Mouse (Mus musculus) lung, postnatal 0 days (tissue): ENCODE measurements at regions not wholly inside any gene's neighbourhood (a gene's known extent, or its start where the extent isn't known, plus 50 kb on each side); places are given as distances from the start of the nearest gene placed in this dataset.

Experiments used
- ATAC-seq: fragments of 200-750 bp; cut with Nextera tagmentation; 2 replicates; pipeline ENCODE4 v1.8.0; 2017; ENCODE audit warnings: moderate library complexity
- DNase-seq: peaks from one replicate; pipeline ENCODE4 v3.0.0-alpha.2; 2016; ENCODE audit warnings: low spot score
- H3K27ac ChIP-seq: fragments of 300-500 bp; sonication (generic); 2 replicates; pipeline ENCODE4 v1.5.1; 2014; ENCODE audit warnings: antibody characterized with exemption, mild to moderate bottlenecking, low read length, mixed read lengths
- H3K27me3 ChIP-seq: fragments of 300-500 bp; sonication (generic); replicated peaks from 2 replicates; pipeline ENCODE4 v1.6.1; 2014; ENCODE audit warnings: low read length, mixed read lengths; ENCODE audit not compliant: insufficient read depth
- H3K36me3 ChIP-seq: fragments of 300-500 bp; sonication (generic); 2 replicates; pipeline ENCODE4 v1.6.1; 2014; ENCODE audit warnings: low read length, mixed read lengths; ENCODE audit not compliant: insufficient read depth
- H3K4me1 ChIP-seq: fragments of 300-500 bp; sonication (generic); 2 replicates; pipeline ENCODE4 v1.6.1; 2014; ENCODE audit warnings: antibody characterized with exemption, low read depth, low read length, mixed read lengths; ENCODE audit not compliant: insufficient read depth
- H3K4me2 ChIP-seq: fragments of 300-500 bp; sonication (generic); replicated peaks from 2 replicates; pipeline ENCODE4 v1.6.1; 2014; ENCODE audit warnings: low read depth, mild to moderate bottlenecking, low read length, moderate library complexity, mixed read lengths
- H3K4me3 ChIP-seq: fragments of 300-500 bp; sonication (generic); 2 replicates; pipeline ENCODE4 v1.5.1; 2014; ENCODE audit warnings: low read depth, low read length
- H3K9ac ChIP-seq: fragments of 300-500 bp; sonication (generic); replicated peaks from 2 replicates; pipeline ENCODE4 v1.6.1; 2014; ENCODE audit warnings: low read depth, mild to moderate bottlenecking
- H3K9me3 ChIP-seq: fragments of 300-500 bp; sonication (generic); 2 replicates; pipeline ENCODE4 v1.6.1; 2016; ENCODE audit warnings: low read length, mixed read lengths
- CTCF ChIP-seq: IDR thresholded peaks from 2 replicates; pipeline ENCODE4 v1.5.1; 2016; ENCODE audit warnings: antibody characterized with exemption, mild to moderate bottlenecking
- EP300 ChIP-seq: IDR thresholded peaks from 2 replicates; pipeline ENCODE4 v1.6.1; 2016; ENCODE audit warnings: antibody characterized with exemption, mild to moderate bottlenecking, control low read depth
- WGBS: fragments of 180-500 bp; shearing (Covaris S2); extraction: QIAGEN DNeasy Blood & Tissue Kit; methylation state at CpG from one replicate; pipeline ENCODE4 v1.1.7; 2014; 5-methylcytosine and 5-hydroxymethylcytosine counted together

DNA sequence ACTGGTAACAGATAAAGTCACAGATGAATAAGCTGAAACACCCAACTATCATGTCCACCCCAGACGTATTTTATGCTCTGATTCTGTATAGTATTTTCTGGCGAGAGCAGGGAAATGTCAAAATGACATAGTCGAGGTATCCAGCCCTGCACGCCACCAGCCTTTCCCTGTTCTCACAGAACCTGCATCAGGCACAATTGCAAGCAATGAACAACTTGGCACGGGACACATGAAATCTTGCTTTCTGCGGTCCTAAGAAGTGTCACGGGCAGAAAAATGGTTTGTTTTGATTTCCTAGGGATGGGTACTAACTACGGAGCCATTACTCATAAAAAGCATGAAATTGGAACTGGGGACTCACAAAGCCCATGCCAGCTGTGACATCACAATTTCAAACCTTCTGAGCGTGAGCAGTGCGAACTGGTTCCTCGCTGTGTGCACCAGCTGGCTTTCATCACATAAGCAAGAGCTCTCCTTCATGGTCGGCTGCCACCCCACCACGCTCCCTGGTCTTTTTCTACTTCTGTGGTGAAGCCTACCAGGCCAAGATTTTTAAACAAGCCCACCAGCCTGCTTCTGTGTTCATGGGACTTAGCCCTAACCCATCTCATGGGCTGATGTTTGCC is 117.6 kb upstream of the Fat1 start:
- Histone ChIP-seq H3K4me2 (no peak overlapping the region), H3K9me3 (no peaks in the 10 kb centered on the region), H3K4me1 (no peaks in the 10 kb centered on the region), H3K4me3 (no peak overlapping the region), H3K36me3 (no peaks in the 10 kb centered on the region), H3K27me3 (no peaks in the 10 kb centered on the region), H3K9ac (no peak overlapping the region), H3K27ac (no peak overlapping the region)
- no peak for TF ChIP-seq CTCF
- WGBS, result 61% methylated on average over 13 of the region's 13 CpGs
- ATAC-seq (0 out of 2 replicates have a peak, but pooled peaks have one; percentile 21), DNase-seq (peak; percentile 24)

DNA sequence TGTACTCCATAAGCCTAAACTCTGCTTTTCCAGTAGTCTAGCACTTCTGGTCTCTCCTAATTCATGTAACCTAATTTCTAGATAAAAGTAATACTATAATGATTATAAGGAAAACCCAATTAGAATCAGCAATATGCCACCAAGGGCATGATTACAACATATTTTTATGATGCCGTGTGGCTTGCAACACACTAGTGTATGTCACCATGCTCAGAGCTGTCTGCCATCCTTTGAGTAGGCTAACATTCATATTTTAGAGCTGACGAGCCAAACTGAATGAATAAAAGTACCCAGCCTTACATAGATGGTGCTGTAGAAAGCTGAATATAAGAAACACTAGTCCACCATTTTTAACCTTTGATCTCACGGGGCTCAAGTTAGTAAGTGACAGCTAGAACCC is 116.0 kb upstream of the Fat1 start:
- no peak overlapping the region for H3K4me3 ChIP-seq
- DNase-seq, result no peak
- no peak overlapping the region for H3K9ac ChIP-seq
- no peaks in the 10 kb centered on the region for H3K36me3 ChIP-seq
- H3K4me2 ChIP-seq, result no peak overlapping the region
- TF ChIP-seq CTCF, result no peak
- no peak for TF ChIP-seq EP300
- no peaks in the 10 kb centered on the region for H3K9me3 ChIP-seq
- H3K27ac ChIP-seq, result no peak overlapping the region
- H3K4me1 ChIP-seq, result no peaks in the 10 kb centered on the region
- no peaks in the 10 kb centered on the region for H3K27me3 ChIP-seq
- ATAC-seq, result no peak
- 84% methylated on average over 3 of the region's 3 CpGs for WGBS

DNA sequence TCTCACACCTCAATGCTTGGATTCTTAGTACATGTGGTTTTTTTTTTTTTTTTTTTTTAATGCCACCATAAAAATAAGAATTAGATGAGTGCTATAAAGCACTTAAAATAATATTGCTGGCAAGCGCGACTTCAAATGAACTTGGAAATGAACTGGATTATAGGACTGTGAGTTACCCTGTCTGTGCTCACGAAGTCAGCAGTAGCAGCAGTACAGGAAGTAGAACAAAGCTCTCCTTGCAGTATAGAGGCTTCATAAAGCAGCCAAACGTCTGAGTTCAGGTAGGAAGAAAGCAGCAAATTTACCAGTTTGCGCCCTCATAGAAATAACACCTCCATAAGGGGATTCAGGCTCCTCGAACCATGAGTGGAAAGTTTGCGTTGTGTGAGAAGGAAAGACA is 115.6 kb upstream of the Fat1 start:
- 86% methylated on average over 7 of the region's 7 CpGs for WGBS
- H3K9ac ChIP-seq, result no peak overlapping the region
- no peak overlapping the region for H3K27ac ChIP-seq
- DNase-seq (no peak), ATAC-seq (no peak)
- H3K4me3 ChIP-seq, result no peak overlapping the region
- no peaks in the 10 kb centered on the region for H3K27me3 ChIP-seq
- H3K4me1 ChIP-seq, result no peaks in the 10 kb centered on the region
- H3K4me2 ChIP-seq, result no peak overlapping the region
- TF ChIP-seq EP300 (no peak), CTCF (no peak)
- no peaks in the 10 kb centered on the region for H3K9me3 ChIP-seq
- no peaks in the 10 kb centered on the region for H3K36me3 ChIP-seq

DNA sequence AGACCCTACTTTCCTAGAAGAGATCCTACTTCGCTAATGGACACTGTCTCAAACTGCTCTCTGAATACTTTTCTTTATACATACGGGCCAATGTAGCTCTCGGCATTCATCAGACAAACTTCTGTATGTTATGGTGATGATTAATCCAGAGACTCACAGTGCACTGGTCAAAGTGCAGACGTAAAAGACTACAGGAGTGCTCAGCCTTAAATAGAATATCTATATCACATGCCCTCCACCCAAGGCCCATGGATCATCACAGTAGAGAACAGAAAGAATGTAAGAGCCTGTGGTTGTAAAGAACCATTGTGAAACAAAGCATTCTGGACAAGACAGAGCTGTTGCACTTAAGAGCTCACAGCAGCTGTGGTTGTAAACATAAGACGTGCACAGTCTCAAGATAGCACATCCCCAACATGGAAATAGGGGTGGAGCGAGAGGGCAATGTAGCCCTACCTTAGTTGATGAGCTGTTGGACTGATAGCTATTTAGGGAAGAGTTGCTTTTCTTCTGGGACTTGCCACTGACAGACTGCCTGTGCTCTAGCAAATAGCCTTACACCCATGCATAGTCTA is 110.0 kb upstream of the Fat1 start:
- 62% methylated on average over 6 of the region's 6 CpGs for WGBS
- Histone ChIP-seq H3K36me3 (no peaks in the 10 kb centered on the region), H3K27me3 (no peaks in the 10 kb centered on the region), H3K9me3 (no peaks in the 10 kb centered on the region), H3K4me2 (no peak overlapping the region), H3K9ac (no peak overlapping the region), H3K4me1 (no peaks in the 10 kb centered on the region), H3K4me3 (no peak overlapping the region), H3K27ac (no peak overlapping the region)
- TF ChIP-seq CTCF (no peak), EP300 (no peak; the same call in 1 of the 2 replicates)
- peak; percentile 37 for DNase-seq
- peak; percentile 56 for ATAC-seq

DNA sequence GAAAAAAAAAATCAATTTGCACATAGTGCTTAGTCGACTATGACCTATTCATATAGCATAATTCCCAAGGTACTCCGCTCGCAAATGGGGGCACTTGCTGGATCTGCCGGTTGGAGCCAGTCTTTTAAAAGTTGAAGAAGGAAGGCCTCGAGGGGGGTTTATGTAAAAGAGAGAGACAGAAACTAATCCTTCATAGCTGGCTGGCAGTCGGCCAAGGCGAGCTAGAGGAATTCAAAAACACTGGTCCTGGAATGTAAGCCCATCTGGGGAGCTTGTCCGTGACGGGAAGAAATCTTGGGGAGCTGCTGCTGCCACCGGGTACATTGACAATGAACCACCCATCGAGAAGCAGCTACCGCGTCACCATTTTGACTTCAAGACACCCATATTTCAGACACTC is 108.3 kb upstream of the Fat1 start:
- H3K4me3 ChIP-seq, result no peak overlapping the region
- DNase-seq (peak; percentile 70), ATAC-seq (peak; percentile 47)
- 20% methylated on average over 13 of the region's 13 CpGs for WGBS
- no peaks in the 10 kb centered on the region for H3K36me3 ChIP-seq
- no peak for TF ChIP-seq CTCF
- TF ChIP-seq EP300, result no peak
- no peaks in the 10 kb centered on the region for H3K9me3 ChIP-seq
- no peak overlapping the region for H3K9ac ChIP-seq
- peak overlapping the region; percentile 30 for H3K4me2 ChIP-seq
- H3K4me1 ChIP-seq, result no peaks in the 10 kb centered on the region
- no peaks in the 10 kb centered on the region for H3K27me3 ChIP-seq
- no peak overlapping the region for H3K27ac ChIP-seq

DNA sequence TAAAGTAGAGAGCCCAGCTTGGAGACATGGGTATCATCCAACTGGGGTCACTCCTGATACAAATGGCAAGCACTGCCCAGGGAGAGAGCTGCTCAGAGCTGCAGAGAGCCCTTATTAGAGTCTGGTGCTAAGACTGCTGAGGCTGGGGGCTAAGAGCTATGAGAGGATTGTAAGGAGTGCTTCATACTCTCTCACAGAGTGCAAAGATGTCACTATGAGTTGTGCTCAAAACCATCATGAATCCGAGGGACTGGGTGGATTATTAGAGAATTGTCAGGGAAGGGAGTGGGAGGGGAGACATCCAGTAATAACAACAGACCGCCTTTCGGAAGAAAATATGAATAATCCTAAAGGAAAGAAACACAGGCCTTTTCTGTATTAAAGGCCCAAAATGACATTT is 107.2 kb upstream of the Fat1 start:
- Histone ChIP-seq H3K4me2 (no peak overlapping the region), H3K27me3 (no peaks in the 10 kb centered on the region), H3K9me3 (no peaks in the 10 kb centered on the region), H3K4me3 (no peak overlapping the region), H3K27ac (no peak overlapping the region), H3K4me1 (no peaks in the 10 kb centered on the region), H3K36me3 (no peaks in the 10 kb centered on the region), H3K9ac (no peak overlapping the region)
- TF ChIP-seq CTCF, result no peak
- no peak for TF ChIP-seq EP300
- DNase-seq (no peak), ATAC-seq (no peak)
- 98% methylated on average over 3 of the region's 3 CpGs for WGBS
